Mouse (Mus musculus) hindbrain, postnatal 0 days (tissue): Measurements from ENCODE around the gene Pola2. TPM values are rescaled to one million over a fixed set of nuclear protein-coding genes. Genes with fewer than 3 reads are reported as not detected.

Experiments used
- ATAC-seq: fragments of 200-750 bp; cut with Nextera tagmentation; 2 replicates; pipeline ENCODE4 v1.8.0; 2017; ENCODE audit warnings: mild to moderate bottlenecking, moderate TSS enrichment, moderate library complexity
- DNase-seq: peaks from one replicate; pipeline ENCODE4 v3.0.0-alpha.2; 2015; ENCODE audit warnings: low spot score
- H3K27ac ChIP-seq: fragments of 300-500 bp; sonication (generic); 2 replicates; pipeline ENCODE4 v1.5.1; 2014; ENCODE audit warnings: mild to moderate bottlenecking
- H3K27me3 ChIP-seq: fragments of 300-500 bp; sonication (generic); 2 replicates; pipeline ENCODE4 v1.6.1; 2014; ENCODE audit warnings: low read length, mixed read lengths; ENCODE audit not compliant: insufficient read depth
- H3K36me3 ChIP-seq: fragments of 300-500 bp; sonication (generic); 2 replicates; pipeline ENCODE4 v1.6.1; 2014; ENCODE audit warnings: low read length, mixed read lengths; ENCODE audit not compliant: insufficient read depth
- H3K4me1 ChIP-seq: fragments of 300-500 bp; sonication (generic); 2 replicates; pipeline ENCODE4 v1.6.1; 2014; ENCODE audit warnings: antibody characterized with exemption, low read length, mixed read lengths; ENCODE audit not compliant: insufficient read depth
- H3K4me2 ChIP-seq: fragments of 300-500 bp; sonication (generic); 2 replicates; pipeline ENCODE4 v1.6.1; 2014; ENCODE audit warnings: low read depth, mild to moderate bottlenecking, low read length, moderate library complexity, mixed read lengths
- H3K4me3 ChIP-seq: fragments of 300-500 bp; sonication (generic); 2 replicates; pipeline ENCODE4 v1.5.1; 2014; ENCODE audit warnings: low read length
- H3K9ac ChIP-seq: fragments of 300-500 bp; sonication (generic); replicated peaks from 2 replicates; pipeline ENCODE4 v1.6.1; 2014; ENCODE audit warnings: mild to moderate bottlenecking, low read length, moderate library complexity, mixed read lengths
- H3K9me3 ChIP-seq: fragments of 300-500 bp; sonication (generic); 2 replicates; pipeline ENCODE4 v1.6.1; 2016; ENCODE audit warnings: low read length, mixed read lengths
- CTCF ChIP-seq: IDR thresholded peaks from 2 replicates; pipeline ENCODE4 v1.5.1; 2016; ENCODE audit warnings: antibody characterized with exemption, control low read depth, low read depth
- WGBS: fragments of 180-500 bp; shearing (Covaris S2); extraction: QIAGEN DNeasy Blood & Tissue Kit; methylation state at CpG from one replicate; pipeline ENCODE4 v1.1.7; 2014; 5-methylcytosine and 5-hydroxymethylcytosine counted together
- polyA plus RNA-seq: library from polyadenylated mRNA; unstranded; fragments of >200 nt; fragmentation: Nextera tagmentation; extraction: Ambion mirVana; gene quantifications from 2 replicates; pipeline ENCODE4 v1.2.1, GENCODE M21; 2015
- total RNA-seq: library from RNA; depleted of rRNA; stranded (reverse); fragments of >200 nt; gene quantifications from 2 replicates; pipeline ENCODE4 v1.2.3, GENCODE M21; 2014

Pola2 gene
- total and polyA plus RNA-seq, 2 experiments from 2014 or later: 19.5 to 28.9 TPM

GRCm38 (mm10) chr19:5940173-5940572 is 23.8 kb downstream of the Pola2 start:
- Histone ChIP-seq H3K4me1 (peaks cover 9% of the 10 kb centered on the region), H3K4me3 (no peak overlapping the region), H3K4me2 (no peak overlapping the region), H3K27ac (peak overlapping the region; percentile 71; the same call in 1 of the 2 replicates), H3K9me3 (no peaks in the 10 kb centered on the region), H3K27me3 (no peaks in the 10 kb centered on the region), H3K9ac (no peak overlapping the region), H3K36me3 (no peaks in the 10 kb centered on the region)
- 30% methylated on average over 4 of the region's 4 CpGs for WGBS
- ATAC-seq (peak; percentile 57; the same call in 1 of the 2 replicates), DNase-seq (peak; percentile 83)
- TF ChIP-seq CTCF: no peak

- WGBS: 41% methylated on average over 5 of the region's 5 CpGs
- Histone ChIP-seq H3K9ac (no peak overlapping the region), H3K27ac (peak overlapping the region; percentile 71)
Observed at GRCm38 (mm10) chr19:5939715-5940114, 24.3 kb downstream of the Pola2 start.

GRCm38 (mm10) chr19:5938516-5938915 is 25.5 kb downstream of the Pola2 start:
- Histone ChIP-seq H3K4me2 (no peak overlapping the region), H3K9ac (no peak overlapping the region), H3K36me3 (no peaks in the 10 kb centered on the region), H3K4me1 (peaks cover 9% of the 10 kb centered on the region), H3K27ac (peak overlapping the region; percentile 34; the same call in 1 of the 2 replicates), H3K4me3 (no peak overlapping the region), H3K9me3 (no peaks in the 10 kb centered on the region), H3K27me3 (no peaks in the 10 kb centered on the region)
- TF ChIP-seq CTCF: no peak
- 89% methylated on average over 6 of the region's 6 CpGs for WGBS
- DNase-seq (no peak), ATAC-seq (no peak)

More at GRCm38 (mm10) chr19:5939715-5940114, 24.3 kb downstream of the Pola2 start:
- no peak overlapping the region for H3K4me3 ChIP-seq
- DNase-seq: no peak
- no peak for ATAC-seq
- no peak for TF ChIP-seq CTCF
- peaks cover 9% of the 10 kb centered on the region for H3K4me1 ChIP-seq
- H3K9me3 ChIP-seq: no peaks in the 10 kb centered on the region
- H3K27me3 ChIP-seq: no peaks in the 10 kb centered on the region
- no peak overlapping the region for H3K4me2 ChIP-seq
- no peaks in the 10 kb centered on the region for H3K36me3 ChIP-seq

GRCm38 (mm10) chr19:5937836-5938406 is 26.1 kb downstream of the Pola2 start:
- no peaks in the 10 kb centered on the region for H3K27me3 ChIP-seq
- 15% methylated on average over 14 of the region's 14 CpGs for WGBS

GRCm38 (mm10) chr19:5937095-5937835 is 26.7 kb downstream of the Pola2 start:
- no peak overlapping the region for H3K9ac ChIP-seq
- no peaks in the 10 kb centered on the region for H3K36me3 ChIP-seq
- TF ChIP-seq CTCF: no peak
- H3K9me3 ChIP-seq: no peaks in the 10 kb centered on the region
- peaks cover 9% of the 10 kb centered on the region for H3K4me1 ChIP-seq
- no peaks in the 10 kb centered on the region for H3K27me3 ChIP-seq
- H3K4me3 ChIP-seq: no peak overlapping the region
- DNase-seq: no peak
- ATAC-seq: no peak
- peak overlapping the region; percentile 34; the same call in 1 of the 2 replicates for H3K27ac ChIP-seq
- WGBS: 36% methylated on average over 21 of the region's 21 CpGs
- H3K4me2 ChIP-seq: peak overlapping the region; percentile 42

More at GRCm38 (mm10) chr19:5937836-5938406, 26.1 kb downstream of the Pola2 start:
- Histone ChIP-seq H3K4me1 (peaks cover 9% of the 10 kb centered on the region), H3K27ac (peak overlapping the region; percentile 34; the same call in 1 of the 2 replicates), H3K4me3 (no peak overlapping the region), H3K9me3 (no peaks in the 10 kb centered on the region), H3K4me2 (peak overlapping the region; percentile 42), H3K36me3 (no peaks in the 10 kb centered on the region), H3K9ac (no peak overlapping the region)
- ATAC-seq (peak; percentile 50), DNase-seq (peak; percentile 46)
- TF ChIP-seq CTCF: no peak

- no peak for TF ChIP-seq CTCF
- WGBS: 75% methylated on average over 5 of the region's 5 CpGs
- peaks cover 9% of the 10 kb centered on the region for H3K4me1 ChIP-seq
Observed at GRCm38 (mm10) chr19:5935691-5936090, 28.3 kb downstream of the Pola2 start.

More at GRCm38 (mm10) chr19:5935691-5936090, 28.3 kb downstream of the Pola2 start:
- Histone ChIP-seq H3K27ac (no peak overlapping the region), H3K4me2 (no peak overlapping the region), H3K4me3 (no peak overlapping the region), H3K9me3 (no peaks in the 10 kb centered on the region), H3K27me3 (no peaks in the 10 kb centered on the region), H3K9ac (no peak overlapping the region), H3K36me3 (no peaks in the 10 kb centered on the region)
- no peak for DNase-seq
- no peak for ATAC-seq
